Mouse (Mus musculus) lung, adult 10 weeks (tissue): Measurements from ENCODE around the gene Snapc2. TPM values are rescaled to one million over a fixed set of nuclear protein-coding genes. Genes with fewer than 3 reads are reported as not detected.

Experiments used
- polyA plus RNA-seq: library from polyadenylated mRNA; stranded (reverse); fragments of 350-450 nt; fragmentation: Illumina TruSeq; extraction: RNeasy Lipid Tissue Mini Kit (QIAGEN cat#74804); gene quantifications from one replicate; pipeline ENCODE4 v1.2.3, GENCODE M21; 2014; ENCODE audit warnings: low read depth, low replicate concordance; ENCODE audit not compliant: insufficient read depth

Gene Snapc2
- polyA plus RNA-seq, result 16.5 TPM

GRCm38 (mm10) chr8:4252934-4253841, at the start of gene Snapc2:
TSS of gene Snapc2 (plus strand) at chr8:4253080.

GRCm38 (mm10) chr8:4216791-4217621, 35.9 kb upstream of the Snapc2 start, which contains the start of gene Prr36:
TSS of gene Prr36 (minus strand) at chr8:4217459.

GRCm38 (mm10) chr8:4226739-4227347, 26.0 kb upstream of the Snapc2 start, which contains the start of gene Lrrc8e:
TSS of gene Lrrc8e (plus strand) at chr8:4226827.

GRCm38 (mm10) chr8:4238434-4239192, 14.3 kb upstream of the Snapc2 start, which contains the start of the genes Map2k7 and Gm49320:
TSS of gene Map2k7 (plus strand) at chr8:4238740.
TSS of gene Gm49320 (plus strand) at chr8:4238865.

GRCm38 (mm10) chr8:4247951-4248540, 4.8 kb upstream of the Snapc2 start, which contains the start of gene Tgfbr3l:
TSS of gene Tgfbr3l (plus strand) at chr8:4248214.

GRCm38 (mm10) chr8:4259125-4259804, 6.4 kb downstream of the Snapc2 start, which contains the start of gene Ctxn1:
TSS of gene Ctxn1 (minus strand) at chr8:4259274.

GRCm38 (mm10) chr8:4275275-4276110, 22.6 kb downstream of the Snapc2 start, which contains the start of gene Timm44:
TSS of gene Timm44 (minus strand) at chr8:4275913.

Other genes starting within 250 kb of the Snapc2 start
- 9.0 TPM for gene Cd209f, start 147.2 kb upstream of the Snapc2 start, polyA plus RNA-seq
- gene Cd209g, start 119.0 kb upstream of the Snapc2 start, polyA plus RNA-seq, result 3.0 TPM
- gene Evi5l, start 86.5 kb upstream of the Snapc2 start, polyA plus RNA-seq, result 7.3 TPM
- 0.68 TPM for gene Prr36, start 35.6 kb upstream of the Snapc2 start, polyA plus RNA-seq
- gene Lrrc8e, start 26.3 kb upstream of the Snapc2 start, polyA plus RNA-seq, result 2.7 TPM
- 20.6 TPM for gene Map2k7, start 14.3 kb upstream of the Snapc2 start, polyA plus RNA-seq
- 0.21 TPM for gene Gm49320, start 14.2 kb upstream of the Snapc2 start, polyA plus RNA-seq
- gene Tgfbr3l, start 4.9 kb upstream of the Snapc2 start, polyA plus RNA-seq, result 2.6 TPM
- gene Ctxn1, start 6.2 kb downstream of the Snapc2 start, polyA plus RNA-seq, result 17.2 TPM
- gene Timm44, start 22.8 kb downstream of the Snapc2 start, polyA plus RNA-seq, result 32.0 TPM
- gene Ccl25, start 72.1 kb downstream of the Snapc2 start, polyA plus RNA-seq, result 5.3 TPM
- gene Elavl1, start 72.3 kb downstream of the Snapc2 start, polyA plus RNA-seq, result 31.1 TPM
- gene Cers4, start 239.9 kb downstream of the Snapc2 start, polyA plus RNA-seq, result 22.1 TPM